Mouse (Mus musculus): ENCODE measurements around the gene Lamp1. TPM values are rescaled to one million over a fixed set of nuclear protein-coding genes. Genes with fewer than 3 reads are reported as not detected.

The Lamp1 gene
- polyA plus RNA-seq, 1 experiment from 2014 or later: 242 TPM

MicroRNA genes within 50 kb of the gene (microRNA counts, 519-probe panel; counts per million panel counts)
- 110 counts per million, percentile 56 among the panel's probes with 10 or more counts for microRNA mmu-miR-1968

Small RNA genes lying within 50 kb of the gene (microRNA-seq; reads per million reads assigned to microRNA genes)
- 25.6 reads per million, percentile 38 among the genes with 10 or more reads in this experiment for gene Mir1968
- gene Mir7065: not detected

Other genes with a start within 250 kb of the Lamp1 start
- 0.17 TPM in 1 of 2 replicates, not detected in the other for gene F7, start 133.1 kb upstream of the Lamp1 start, polyA plus RNA-seq (2015; fragmentation: Nextera tagmentation; extraction: Ambion mirVana)
- 0.35 and 0.42 TPM in 2 replicates for gene F10, start 121.9 kb upstream of the Lamp1 start, polyA plus RNA-seq (2015; fragmentation: Nextera tagmentation; extraction: Ambion mirVana)
- 1.00 and 1.2 TPM in 2 replicates for gene Proz, start 98.2 kb upstream of the Lamp1 start, polyA plus RNA-seq (2015; fragmentation: Nextera tagmentation; extraction: Ambion mirVana)
- gene Pcid2, start 53.7 kb upstream of the Lamp1 start, polyA plus RNA-seq (2015; fragmentation: Nextera tagmentation; extraction: Ambion mirVana): 49.2 and 50.0 TPM in 2 replicates
- 69.6 and 76.1 TPM in 2 replicates for gene Cul4a, start 53.5 kb upstream of the Lamp1 start, polyA plus RNA-seq (2015; fragmentation: Nextera tagmentation; extraction: Ambion mirVana)
- gene Grtp1, start 41.5 kb downstream of the Lamp1 start, polyA plus RNA-seq (2015; fragmentation: Nextera tagmentation; extraction: Ambion mirVana): 15.0 and 17.9 TPM in 2 replicates
- gene Adprhl1, start 95.0 kb downstream of the Lamp1 start, polyA plus RNA-seq (2015; fragmentation: Nextera tagmentation; extraction: Ambion mirVana): 0.23 TPM in 1 of 2 replicates, not detected in the other
- 32.5 and 32.9 TPM in 2 replicates for gene Dcun1d2, start 129.0 kb downstream of the Lamp1 start, polyA plus RNA-seq (2015; fragmentation: Nextera tagmentation; extraction: Ambion mirVana)
- 43.1 and 46.9 TPM in 2 replicates for gene Tmco3, start 129.0 kb downstream of the Lamp1 start, polyA plus RNA-seq (2015; fragmentation: Nextera tagmentation; extraction: Ambion mirVana)
- gene Tfdp1, start 179.6 kb downstream of the Lamp1 start, polyA plus RNA-seq (2015; fragmentation: Nextera tagmentation; extraction: Ambion mirVana): 111 and 115 TPM in 2 replicates
- not detected in 2 replicates for gene Atp4b, start 237.7 kb downstream of the Lamp1 start, polyA plus RNA-seq (2015; fragmentation: Nextera tagmentation; extraction: Ambion mirVana)
- gene Grk1, start 245.9 kb downstream of the Lamp1 start, polyA plus RNA-seq (2015; fragmentation: Nextera tagmentation; extraction: Ambion mirVana): 0.04 TPM in 1 of 2 replicates, not detected in the other

All from midbrain, embryonic 13.5 days (tissue).